Mouse (Mus musculus): ENCODE measurements at regions not wholly inside any gene's neighbourhood (a gene's known extent, or its start where the extent isn't known, plus 50 kb on each side); places are given as distances from the start of the nearest gene placed in this dataset.

DNA sequence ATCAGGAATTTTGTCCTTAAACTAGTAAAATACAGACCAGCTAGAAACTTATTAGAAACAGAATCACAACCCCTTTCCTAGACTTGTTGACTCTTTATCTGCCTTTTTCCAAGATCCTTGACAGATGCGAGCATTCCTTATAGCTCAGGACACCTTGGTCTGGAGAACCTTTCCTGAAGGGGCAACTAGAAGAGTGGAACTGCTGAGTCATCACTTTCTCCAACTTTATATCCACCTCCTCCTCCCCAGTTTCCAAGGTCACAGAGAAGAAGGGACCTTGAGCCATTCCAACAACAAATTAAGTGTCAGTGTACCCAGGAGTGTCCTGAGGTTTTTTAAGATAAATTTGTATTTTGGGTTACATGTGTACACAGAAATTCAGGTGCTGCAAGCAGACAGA, 111.5 kb upstream of the Aco1 start:
- TF ChIP-seq CTCF (IDR thresholded peaks at IDR 0.05; ENCODE audit: insufficient read depth, low read depth, low read length) (no peak), POLR2A (IDR thresholded peaks at IDR 0.05; ENCODE audit: insufficient read depth, low read depth, low read length) (no peak)

All from olfactory bulb, adult 2 months (tissue).